Mouse (Mus musculus) heart, postnatal 4 days (tissue): ENCODE measurements around the gene Plekha7. TPM values are rescaled to one million over a fixed set of nuclear protein-coding genes. Genes with fewer than 3 reads are reported as not detected.

Experiments
- DNase-seq: peaks from one replicate; pipeline ENCODE4 v3.0.0; 2021
- total RNA-seq, 2 experiments: library from RNA; stranded (reverse); gene quantifications; 2 replicates each; pipeline ENCODE4 v1.2.3; 2021

Plekha7 gene
- 10 to 100 TPM; 19.5 to 24.9 TPM for total RNA-seq

GRCm38 (mm10) chr7:116307871-116308631 is at the start of gene Plekha7:
Gene Plekha7, minus strand, starts transcription at chr7:116308376.
- peak; percentile 39 for DNase-seq

DNA sequence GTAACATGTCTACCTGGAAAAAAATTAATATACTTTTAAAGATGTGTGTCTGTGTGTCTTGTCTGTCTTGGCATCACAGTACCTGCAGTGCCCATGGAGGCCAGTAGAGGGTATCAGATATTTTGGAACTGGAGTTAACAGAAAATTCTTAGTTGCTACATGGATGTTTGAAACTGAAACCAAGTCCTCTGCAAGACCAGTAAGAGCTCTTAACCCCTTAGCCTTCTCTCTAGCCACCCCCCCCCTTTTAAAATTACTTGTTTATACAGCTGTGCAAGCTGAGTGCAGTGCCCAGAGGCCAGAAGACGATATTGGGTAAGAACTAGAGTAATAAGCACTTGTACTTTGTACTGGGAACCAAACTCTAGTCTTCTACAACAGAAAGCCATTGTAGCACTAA is 28.1 kb upstream of the Plekha7 start:
- peak; percentile 79 for DNase-seq

DNA sequence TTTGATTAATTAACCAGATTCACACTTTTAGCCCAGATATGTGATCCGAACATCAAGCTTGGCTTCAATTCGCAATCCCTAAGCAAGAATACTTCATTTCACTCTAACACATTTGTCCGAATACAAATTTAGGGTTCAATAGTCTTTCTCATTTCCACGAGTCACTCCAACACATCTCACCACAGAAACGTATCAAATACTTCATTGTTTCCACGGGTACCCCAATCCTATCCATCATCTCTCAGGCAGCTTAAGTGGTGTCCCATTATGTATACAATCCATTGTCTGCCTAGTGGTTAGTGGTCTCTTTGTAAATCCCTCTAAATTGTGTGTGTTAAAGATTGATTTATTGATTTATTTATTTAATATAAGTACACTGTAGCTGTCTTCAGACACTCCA is 27.0 kb upstream of the Plekha7 start:
- DNase-seq = no peak

- no peak for DNase-seq
Observed at GRCm38 (mm10) chr7:116334669-116335038, 26.5 kb upstream of the Plekha7 start.

GRCm38 (mm10) chr7:116333713-116334668 is 25.8 kb upstream of the Plekha7 start, which contains the start of gene Rps13:
Gene Rps13, minus strand, starts transcription at chr7:116334195.
- peak; percentile 98 for DNase-seq

DNA sequence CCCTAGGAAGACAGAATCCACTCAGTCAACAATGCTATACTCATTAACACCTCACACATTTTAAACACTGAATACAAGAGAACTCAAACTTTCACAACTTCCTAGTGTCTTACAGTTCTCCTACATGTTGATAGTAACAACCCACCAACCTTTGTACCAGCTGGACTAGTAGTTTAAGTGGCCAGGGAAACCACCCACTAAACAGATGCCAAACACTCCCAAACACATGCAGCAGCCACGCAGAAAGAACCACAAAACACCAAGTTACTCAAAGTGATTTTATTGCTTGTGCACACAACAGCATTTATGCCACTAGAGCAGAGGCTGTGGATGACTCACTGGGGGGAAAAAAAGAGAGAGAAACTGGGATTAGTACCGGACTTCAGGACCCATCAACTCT is 23.1 kb upstream of the Plekha7 start:
- no peak for DNase-seq

- no peak for DNase-seq
Observed at GRCm38 (mm10) chr7:116329858-116330257, 21.7 kb upstream of the Plekha7 start.

DNA sequence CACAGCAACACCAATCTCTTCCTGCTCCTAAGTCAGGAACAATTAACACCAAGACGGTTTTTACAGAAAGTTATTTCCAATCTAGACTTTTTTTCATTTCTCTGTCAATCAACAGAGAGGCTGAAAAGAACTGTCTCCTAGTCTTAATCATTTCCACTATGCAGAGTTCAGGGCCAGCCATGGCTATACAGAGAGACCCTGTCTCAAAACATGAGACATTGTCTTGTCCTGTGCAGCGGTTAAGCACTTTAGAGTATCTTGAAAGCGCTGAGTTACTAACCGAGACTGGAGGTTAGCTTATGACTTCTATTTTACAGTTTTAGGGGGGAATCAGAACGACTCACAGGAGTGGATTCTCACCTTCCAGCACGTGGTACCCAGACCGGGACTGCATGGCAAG is 20.6 kb upstream of the Plekha7 start:
- no peak for DNase-seq

DNA sequence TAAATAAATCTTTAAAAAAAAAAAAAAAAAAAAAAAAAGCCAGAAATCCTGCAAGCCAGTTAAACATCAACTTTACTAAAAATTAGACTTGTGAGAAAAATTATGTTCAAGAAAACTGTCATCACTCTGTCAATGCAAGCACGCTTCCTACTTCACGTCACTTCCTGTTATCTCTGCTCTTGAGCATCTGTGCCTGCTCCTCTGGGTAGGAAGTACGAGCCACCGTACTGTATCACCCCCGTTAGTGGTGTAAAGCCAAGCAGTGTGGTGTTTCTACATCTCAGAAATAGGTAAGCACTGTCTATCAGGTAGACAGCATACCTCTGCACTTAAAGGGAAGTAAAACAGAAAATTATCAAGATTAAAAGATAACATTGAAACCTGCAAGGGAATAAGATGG is 19.7 kb upstream of the Plekha7 start:
- no peak for DNase-seq

DNA sequence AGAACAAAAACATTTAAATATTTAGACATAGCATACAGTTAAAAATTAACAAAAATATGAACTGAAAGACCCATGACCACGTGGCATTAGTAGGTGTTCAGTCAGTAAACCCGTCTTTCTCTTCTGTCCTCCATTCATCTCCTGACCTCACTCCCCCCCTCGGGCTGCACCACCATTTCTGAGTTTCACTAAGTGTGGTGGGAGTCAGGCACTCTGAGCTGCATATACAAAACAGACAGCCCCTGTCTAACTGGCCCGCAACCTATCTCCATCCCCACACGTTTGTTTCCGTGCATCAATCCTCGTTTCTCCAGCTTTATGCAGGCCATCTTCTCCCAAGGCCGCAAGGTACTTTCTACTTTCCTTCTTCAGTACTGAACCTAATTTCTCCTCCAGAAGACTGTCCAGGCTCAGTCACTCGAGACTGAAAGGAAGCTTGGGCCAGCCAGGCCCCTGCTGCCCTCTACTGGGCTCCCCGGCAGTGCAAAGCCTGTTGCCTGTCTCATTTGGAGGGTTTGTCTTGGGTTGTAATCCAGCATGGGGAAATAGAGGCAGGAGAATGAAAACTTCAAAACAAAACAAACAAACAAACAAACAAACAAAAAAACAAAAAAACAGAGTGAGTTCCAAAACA is 15.3 kb upstream of the Plekha7 start:
- peak; percentile 82 for DNase-seq

GRCm38 (mm10) chr7:116309456-116309855 is 1.3 kb upstream of the Plekha7 start:
- DNase-seq = peak; percentile 25

- no peak for DNase-seq
Observed at GRCm38 (mm10) chr7:116308632-116308991, 436 bp upstream of the Plekha7 start.

- peak; percentile 76 for DNase-seq
Observed at GRCm38 (mm10) chr7:116307099-116307870, 891 bp downstream of the Plekha7 start.

GRCm38 (mm10) chr7:116306601-116307000 is 1.6 kb downstream of the Plekha7 start:
- DNase-seq = no peak

GRCm38 (mm10) chr7:116301661-116302311 is 6.4 kb downstream of the Plekha7 start:
- DNase-seq = no peak

DNA sequence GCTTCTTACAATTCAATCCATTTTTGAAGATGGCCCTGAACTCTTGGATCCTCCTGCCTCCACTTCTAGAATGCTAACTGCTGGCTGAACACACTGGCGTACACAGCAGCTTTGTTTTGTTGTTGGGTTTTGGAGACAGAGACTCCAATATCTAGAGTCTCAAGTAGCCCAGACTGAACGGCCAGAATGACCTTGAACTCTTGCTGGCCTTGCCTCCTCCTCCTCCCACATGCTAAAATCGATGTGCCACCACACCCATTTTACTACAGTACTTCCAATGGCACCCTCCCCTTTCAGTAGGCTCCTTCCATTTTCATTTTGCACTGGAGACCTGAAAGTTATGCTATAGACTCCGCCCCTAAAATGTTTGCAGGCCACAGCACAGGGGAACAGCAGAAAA is 7.0 kb downstream of the Plekha7 start:
- no peak for DNase-seq

DNA sequence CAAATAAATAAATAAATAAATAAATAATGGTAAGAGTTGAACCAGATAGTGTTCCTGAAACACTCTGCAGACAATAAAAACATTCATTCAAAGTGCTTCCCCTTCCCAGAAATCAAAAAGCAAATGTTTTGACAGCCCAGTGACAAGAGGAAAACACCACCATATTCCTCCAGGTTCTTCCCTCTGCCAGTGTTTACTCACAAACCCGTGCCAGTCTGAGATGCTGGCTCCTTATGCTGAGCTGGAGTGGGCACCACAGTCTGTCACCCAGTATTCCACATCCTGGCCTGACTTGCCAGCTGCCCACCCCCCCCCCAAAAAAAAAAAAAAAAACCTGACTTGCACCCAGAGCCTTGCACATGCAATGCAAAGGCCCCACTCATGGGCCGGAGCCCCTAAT is 9.3 kb downstream of the Plekha7 start:
- no peak for DNase-seq

- no peak for DNase-seq
Observed at GRCm38 (mm10) chr7:116298389-116298788, 9.8 kb downstream of the Plekha7 start.

DNA sequence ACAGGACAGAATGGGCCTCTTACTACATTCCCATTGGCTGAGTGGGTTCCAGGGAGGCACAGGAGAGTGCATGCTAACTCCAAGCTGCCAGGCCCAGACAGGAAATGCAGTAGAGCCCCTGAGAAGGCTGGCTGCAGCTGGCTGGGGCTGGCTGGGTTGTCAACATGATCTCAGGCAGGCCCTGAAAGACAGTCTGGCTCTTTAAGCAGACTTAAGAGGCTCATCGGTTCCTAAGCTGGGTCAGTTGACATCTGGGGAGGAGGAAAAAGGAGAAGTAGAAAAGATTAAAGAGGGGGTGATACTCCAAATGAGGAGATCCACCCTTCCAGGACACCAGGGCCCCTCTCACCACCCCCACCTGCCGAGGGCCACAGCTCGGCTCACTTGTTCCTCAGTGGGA is 13.2 kb downstream of the Plekha7 start:
- DNase-seq = no peak

DNA sequence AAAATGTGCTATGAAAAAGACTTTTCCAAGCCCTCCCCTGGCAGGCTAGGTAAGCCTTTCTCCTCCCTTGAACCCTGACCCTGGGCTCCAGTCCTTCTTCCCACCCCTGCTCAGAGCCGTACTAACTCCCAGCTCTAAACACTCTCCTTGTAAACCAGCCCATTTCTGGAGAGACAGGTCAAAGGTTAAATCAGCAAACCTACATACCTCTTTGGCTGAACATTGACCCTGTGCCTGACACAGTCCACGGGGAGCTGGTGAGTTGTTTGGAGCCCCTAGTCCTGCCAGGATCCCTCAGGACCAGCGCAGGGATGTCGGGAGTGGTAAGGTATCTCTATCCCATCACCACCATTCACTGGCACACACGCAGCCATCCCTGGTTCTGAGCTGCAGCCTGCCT is 15.8 kb downstream of the Plekha7 start:
- DNase-seq = no peak

GRCm38 (mm10) chr7:116290559-116290958 is 17.6 kb downstream of the Plekha7 start:
- no peak for DNase-seq

DNA sequence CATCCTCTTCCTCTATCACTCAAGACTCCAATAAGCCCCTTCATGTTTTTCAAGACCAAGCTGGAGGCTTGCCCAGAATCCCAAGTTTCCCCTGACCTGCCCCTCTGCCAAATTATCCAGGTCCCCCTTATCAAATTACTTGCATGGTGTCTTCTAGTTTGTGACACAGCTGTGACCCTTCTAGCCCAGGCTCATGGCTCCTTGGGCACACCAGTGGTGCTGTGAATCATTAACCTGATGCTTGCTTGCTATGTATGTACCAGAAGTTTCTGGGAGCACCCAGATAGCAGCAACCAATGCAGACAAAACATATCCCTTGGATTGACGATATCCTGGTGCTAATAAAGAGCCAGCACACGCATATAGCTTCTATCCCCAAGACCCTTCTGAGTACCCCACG is 19.2 kb downstream of the Plekha7 start:
- DNase-seq = no peak
